Mouse (Mus musculus) left cerebral cortex, adult 2 months (tissue): Measurements from ENCODE around the gene Gm16442. TPM values are rescaled to one million over a fixed set of nuclear protein-coding genes. Genes with fewer than 3 reads are reported as not detected.
"Not testable (repeated sequence)": the region's sequence is repeated elsewhere in the genome, so short reads cannot be mapped to it uniquely, and the experiment has no call there.

Experiments
- DNase-seq, 2 experiments: peaks; one replicate each; pipeline ENCODE4 v3.0.0; 2021 to 2022; ENCODE audit warnings: low spot score in 2 of 2, mixed read lengths in 1 of 2; ENCODE audit errors: extremely low spot score in 1 of 2
- H3K27ac ChIP-seq: fragments of 200-600 bp; 2 replicates; pipeline ENCODE4 v1.8.1; 2022
- H3K4me3 ChIP-seq: fragments of 200-600 bp; 2 replicates; pipeline ENCODE4 v1.8.1; 2022
- intact Hi-C: fragments of 180-260 bp; cut with DNase I; formaldehyde crosslinking; loops from one replicate; pipeline ENCODE4 v1.15.1; 2025
- long read RNA-seq, 2 experiments: library from polyadenylated mRNA; stranded (forward); transcript quantifications; one replicate each; pipeline ENCODE4 v2.0.0; 2021; ENCODE audit warnings: borderline mapping rate in 2 of 2
- total RNA-seq, 2 experiments: library from RNA; stranded (reverse); gene quantifications; 2 replicates each; pipeline ENCODE4 v1.2.3; 2021

Gene Gm16442
- not detected for total RNA-seq
- long read RNA-seq, experiment 1 = 0 reads
- long read RNA-seq, experiment 2 = 0 reads

DNA sequence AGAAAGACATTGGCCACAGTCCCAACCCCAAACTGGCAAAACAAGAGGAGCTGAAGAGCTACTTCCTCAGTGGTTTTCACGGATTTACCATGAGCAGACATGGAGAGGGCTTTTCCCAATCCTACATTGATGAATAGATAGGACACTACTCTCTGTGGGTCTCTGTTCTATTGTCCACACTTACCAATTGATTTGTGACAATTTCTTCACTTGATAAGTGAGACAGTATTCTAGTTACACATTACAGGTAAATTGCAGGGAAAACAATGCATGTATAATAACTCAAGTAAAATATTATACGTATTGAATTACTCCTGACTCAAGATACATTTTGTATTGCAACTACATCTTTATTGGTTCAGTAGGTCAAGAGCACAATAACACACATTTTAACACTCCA lies at the start of gene Gm16442:
Gene Gm16442 (minus strand): TSS at position 101 of the 400 bp plus-strand sequence.
- intact Hi-C loops, H3K4me3 ChIP-seq, DNase-seq, H3K27ac ChIP-seq: not testable (repeated sequence)

DNA sequence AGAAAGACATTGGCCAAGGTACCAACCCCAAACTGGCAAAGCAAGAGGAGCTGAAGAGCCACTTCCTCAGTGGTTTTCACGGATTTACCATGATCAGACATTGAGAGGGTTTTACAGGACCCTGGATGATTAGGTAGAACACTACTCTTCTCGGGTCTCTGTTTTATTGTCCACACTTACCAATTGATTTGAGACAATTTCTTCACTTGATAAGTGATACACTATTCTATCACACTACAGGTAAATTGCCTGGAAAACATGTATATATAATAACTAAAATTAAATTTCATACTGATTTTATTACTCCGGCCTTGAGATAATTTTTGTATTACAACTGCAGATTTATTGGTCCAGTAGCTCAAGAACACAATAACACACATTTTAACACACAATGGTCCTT lies 45.9 kb upstream of the Gm16442 start, which contains the start of gene Vmn1r94:
Gene Vmn1r94 (minus strand): TSS at position 101 of the 400 bp plus-strand sequence.
- DNase-seq, H3K4me3 ChIP-seq, H3K27ac ChIP-seq, intact Hi-C loops: not testable (repeated sequence)

DNA sequence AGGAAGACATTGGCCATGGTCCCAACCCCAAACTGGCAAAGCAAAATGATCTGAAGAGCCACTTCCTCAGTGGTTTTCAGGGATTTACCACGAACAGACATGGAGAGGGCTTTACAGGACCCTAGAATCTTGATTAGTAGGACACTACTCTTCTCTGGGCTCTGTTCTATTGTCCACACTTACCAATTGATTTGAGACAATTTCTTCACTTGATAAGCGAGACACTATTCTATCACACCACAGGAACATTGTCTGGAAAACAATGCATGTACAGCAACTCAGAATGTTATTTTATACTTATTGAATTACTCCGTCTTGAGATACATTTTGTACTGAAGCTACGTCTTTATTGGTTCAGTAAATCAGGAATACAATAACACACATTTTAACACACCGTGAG lies 16.6 kb upstream of the Gm16442 start, which contains the start of gene Vmn1r93:
Gene Vmn1r93 (minus strand): TSS at position 101 of the 400 bp plus-strand sequence.
- intact Hi-C loops, H3K27ac ChIP-seq, DNase-seq, H3K4me3 ChIP-seq: not testable (repeated sequence)

DNA sequence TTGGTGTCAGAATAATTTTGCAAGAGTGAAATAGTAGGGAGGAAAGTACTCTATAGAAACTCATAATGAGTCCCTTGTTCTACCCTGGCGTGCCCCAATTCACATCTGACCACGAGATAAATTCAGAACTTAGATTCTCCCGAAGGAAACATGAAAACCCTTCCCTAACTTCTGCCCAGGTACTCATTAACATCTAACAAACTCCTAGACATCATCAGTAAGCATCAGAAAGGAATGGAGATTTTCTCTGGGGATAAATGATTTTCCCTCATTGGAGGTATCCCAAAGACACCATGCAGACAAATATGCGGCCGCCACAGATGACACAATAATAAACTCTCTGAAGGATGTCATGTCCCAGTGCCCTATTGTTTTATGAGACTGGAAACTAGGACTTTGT lies 23.0 kb downstream of the Gm16442 start, which contains the start of gene Vmn1r91:
Gene Vmn1r91 (plus strand): TSS at position 301 of the 400 bp plus-strand sequence.
- DNase-seq, H3K27ac ChIP-seq, H3K4me3 ChIP-seq, intact Hi-C loops: not testable (repeated sequence)

DNA sequence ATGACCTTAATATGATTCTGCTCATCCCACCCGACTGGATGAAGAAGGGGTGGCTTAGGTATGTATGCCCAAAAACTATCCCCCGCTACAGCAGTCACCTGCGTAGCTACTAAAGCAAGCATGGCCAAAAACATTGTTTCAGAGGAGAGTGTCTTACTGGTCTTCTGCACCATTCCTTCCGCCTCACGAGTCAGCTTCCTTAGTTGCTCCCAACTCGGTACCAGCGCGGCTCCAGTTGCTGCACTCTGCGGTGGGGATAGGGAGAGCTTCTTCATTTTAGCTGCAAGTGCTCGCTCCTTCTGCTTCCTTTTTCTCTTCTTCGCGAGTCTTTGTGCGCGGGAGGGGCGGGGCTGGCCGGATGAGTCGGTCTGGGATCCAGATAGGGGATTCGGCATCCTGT lies 44.3 kb downstream of the Gm16442 start:
- intact Hi-C loops, DNase-seq, H3K4me3 ChIP-seq, H3K27ac ChIP-seq: not testable (repeated sequence)

Other genes starting within 250 kb of the Gm16442 start
- not detected for gene Ceacam19, start 234.6 kb downstream of the Gm16442 start, total RNA-seq
- 10 to 100 TPM; 14.6 to 14.8 TPM for gene Pvr, start 201.4 kb downstream of the Gm16442 start, total RNA-seq
- not detected for gene Igsf23, start 171.8 kb downstream of the Gm16442 start, total RNA-seq
- gene Ceacam20, start 157.2 kb downstream of the Gm16442 start, total RNA-seq = not detected
- gene Nlrp9b, start 131.1 kb downstream of the Gm16442 start, total RNA-seq = not detected
- gene Vmn1r91, start 22.9 kb downstream of the Gm16442 start, total RNA-seq = not detected
- gene Vmn1r93, start 16.5 kb upstream of the Gm16442 start, total RNA-seq = not detected
- gene Vmn1r94, start 45.8 kb upstream of the Gm16442 start, total RNA-seq = not detected
- gene Vmn1r95, start 71.1 kb upstream of the Gm16442 start, total RNA-seq = not detected
- not detected for gene Gm6164, start 83.0 kb upstream of the Gm16442 start, total RNA-seq
- not detected for gene Gm4498, start 111.2 kb upstream of the Gm16442 start, total RNA-seq
- gene Gm5890, start 140.3 kb upstream of the Gm16442 start, total RNA-seq = not detected
- not detected for gene Gm4133, start 211.5 kb upstream of the Gm16442 start, total RNA-seq